Mouse (Mus musculus) liver, embryonic 13.5 days (tissue): ENCODE data around the gene Prex1. TPM values are rescaled to one million over a fixed set of nuclear protein-coding genes. Genes with fewer than 3 reads are reported as not detected.
"Not testable (repeated sequence)": the region's sequence is repeated elsewhere in the genome, so short reads cannot be mapped to it uniquely, and the experiment has no call there.

Experiments
- ATAC-seq: fragments of 200-750 bp; cut with Nextera tagmentation; 2 replicates; pipeline ENCODE4 v1.8.0; 2017; ENCODE audit warnings: low read depth, mild to moderate bottlenecking, moderate number of reproducible peaks, moderate library complexity
- DNase-seq: peaks from one replicate; pipeline ENCODE4 v3.0.0; 2022
- H3K27ac ChIP-seq: fragments of 300-500 bp; sonication (generic); 2 replicates; pipeline ENCODE4 v1.5.1; 2015; ENCODE audit warnings: moderate library complexity, mild to moderate bottlenecking, inconsistent platforms
- H3K27me3 ChIP-seq: fragments of 300-500 bp; sonication (generic); 2 replicates; pipeline ENCODE4 v1.6.1; 2015; ENCODE audit warnings: mild to moderate bottlenecking, inconsistent platforms
- H3K36me3 ChIP-seq: fragments of 300-500 bp; sonication (generic); 2 replicates; pipeline ENCODE4 v1.6.1; 2015; ENCODE audit warnings: mild to moderate bottlenecking, inconsistent platforms
- H3K4me1 ChIP-seq: fragments of 300-500 bp; sonication (generic); replicated peaks from 2 replicates; pipeline ENCODE4 v1.6.1; 2015; ENCODE audit warnings: inconsistent platforms
- H3K4me2 ChIP-seq: fragments of 300-500 bp; sonication (generic); 2 replicates; pipeline ENCODE4 v1.6.1; 2015; ENCODE audit warnings: inconsistent platforms, mild to moderate bottlenecking, moderate library complexity
- H3K4me3 ChIP-seq: fragments of 300-500 bp; sonication (generic); replicated peaks from 2 replicates; pipeline ENCODE4 v1.5.1; 2015; ENCODE audit warnings: mild to moderate bottlenecking, inconsistent platforms
- H3K9ac ChIP-seq: fragments of 300-500 bp; sonication (generic); 2 replicates; pipeline ENCODE4 v1.6.1; 2015; ENCODE audit warnings: mild to moderate bottlenecking, inconsistent platforms
- H3K9me3 ChIP-seq: fragments of 300-500 bp; sonication (generic); replicated peaks from 2 replicates; pipeline ENCODE4 v1.6.1; 2016; ENCODE audit warnings: inconsistent platforms
- WGBS: fragments of 180-500 bp; shearing (Covaris S2); methylation state at CpG from one replicate; pipeline ENCODE4 v1.1.7; 2015; ENCODE audit not compliant: insufficient replicate concordance; 5-methylcytosine and 5-hydroxymethylcytosine counted together
- polyA plus RNA-seq: library from polyadenylated mRNA; unstranded; fragments of >200 nt; fragmentation: Nextera tagmentation; extraction: Ambion mirVana; gene quantifications from 2 replicates; pipeline ENCODE4 v1.2.1, GENCODE M21; 2015

The Prex1 gene
- polyA plus RNA-seq, 1 experiment from 2014 or later = 9.1 TPM

DNA sequence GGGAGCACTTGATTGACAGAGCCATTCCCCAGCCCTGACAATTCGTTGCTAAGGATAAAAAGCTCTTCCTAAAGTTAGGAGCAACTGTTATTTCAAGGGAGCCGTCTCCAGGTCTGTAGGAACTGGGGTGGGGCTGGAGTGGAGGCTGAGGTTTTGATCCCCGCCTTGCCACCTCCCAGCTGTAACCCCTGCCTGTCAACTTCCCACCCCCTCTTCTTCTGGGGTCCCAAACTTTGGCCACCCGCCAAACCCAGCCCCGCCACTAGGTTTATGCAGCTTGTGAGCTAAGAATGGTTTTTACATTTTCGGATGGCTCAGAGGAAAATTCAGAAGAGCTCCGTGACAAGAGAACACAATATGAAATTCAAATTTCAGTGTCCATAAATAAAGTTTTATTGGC is 23.7 kb upstream of the Prex1 start:
- no peaks in the 10 kb centered on the region for H3K36me3 ChIP-seq
- no peak overlapping the region for H3K4me3 ChIP-seq
- no peak overlapping the region for H3K4me2 ChIP-seq
- no peaks in the 10 kb centered on the region for H3K4me1 ChIP-seq
- H3K9ac ChIP-seq = no peak overlapping the region
- no peaks in the 10 kb centered on the region for H3K27me3 ChIP-seq
- 55% methylated on average over 7 of the region's 7 CpGs for WGBS
- ATAC-seq (no peak), DNase-seq (no peak)
- H3K27ac ChIP-seq = no peak overlapping the region
- no peaks in the 10 kb centered on the region for H3K9me3 ChIP-seq

DNA sequence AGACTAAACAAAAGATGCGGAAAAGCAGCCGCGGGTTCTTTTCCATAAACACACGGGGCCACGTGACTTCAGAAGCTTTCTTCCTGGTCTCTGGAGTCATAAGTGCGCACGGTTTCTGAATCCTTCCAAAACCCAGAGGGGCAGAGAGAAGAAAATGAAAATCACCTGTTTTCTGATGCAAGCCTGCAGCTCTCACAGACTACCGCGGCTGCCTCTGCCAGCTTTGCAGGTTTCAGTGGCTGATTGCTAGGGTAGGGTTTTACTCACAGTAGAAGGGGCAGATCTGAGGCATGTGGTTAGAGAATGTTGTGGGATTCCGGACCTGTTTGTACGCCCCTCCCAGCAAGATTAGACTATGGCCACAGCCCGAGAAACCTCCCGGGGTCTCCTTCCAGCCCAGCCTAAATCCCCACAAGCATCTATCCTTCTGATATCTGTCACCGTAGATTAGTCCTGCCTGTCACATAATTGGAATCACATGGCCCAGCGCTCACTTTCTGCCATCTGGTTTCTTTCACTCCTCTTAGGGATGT is 21.9 kb upstream of the Prex1 start:
- H3K9ac ChIP-seq = no peak overlapping the region
- no peaks in the 10 kb centered on the region for H3K27me3 ChIP-seq
- peaks cover 8% of the 10 kb centered on the region for H3K4me1 ChIP-seq
- ATAC-seq = no peak
- no peak overlapping the region for H3K4me2 ChIP-seq
- H3K36me3 ChIP-seq = no peaks in the 10 kb centered on the region
- no peak overlapping the region for H3K27ac ChIP-seq
- H3K4me3 ChIP-seq = no peak overlapping the region
- DNase-seq = no peak
- no peaks in the 10 kb centered on the region for H3K9me3 ChIP-seq
- WGBS = 54% methylated on average over 15 of the region's 15 CpGs

DNA sequence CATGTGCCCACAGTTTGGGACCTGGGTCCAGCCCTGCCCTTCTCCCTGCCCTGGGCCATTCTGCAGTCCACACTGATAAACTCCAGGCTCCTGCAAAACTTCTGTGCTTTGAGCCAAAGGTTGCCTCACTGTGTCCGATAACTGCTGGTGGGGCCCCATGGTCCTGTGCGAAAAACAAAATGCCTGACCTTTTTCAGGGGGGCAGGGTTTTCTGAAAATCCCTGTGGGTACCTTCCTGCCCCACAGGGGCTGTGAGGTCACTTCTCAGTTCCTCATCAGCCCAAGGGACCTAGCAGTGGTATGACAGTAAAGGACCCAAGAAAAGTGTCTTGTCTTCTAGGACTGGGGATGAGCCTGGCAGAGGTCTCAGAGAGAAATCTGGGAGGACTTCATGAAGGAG is 19.2 kb upstream of the Prex1 start:
- no peak for ATAC-seq
- DNase-seq = no peak
- Histone ChIP-seq H3K4me3 (no peak overlapping the region), H3K36me3 (no peaks in the 10 kb centered on the region), H3K9me3 (no peaks in the 10 kb centered on the region), H3K4me2 (no peak overlapping the region), H3K27me3 (no peaks in the 10 kb centered on the region), H3K4me1 (peaks cover 22% of the 10 kb centered on the region), H3K9ac (no peak overlapping the region), H3K27ac (no peak overlapping the region)
- WGBS = 71% methylated on average over 2 of the region's 2 CpGs

DNA sequence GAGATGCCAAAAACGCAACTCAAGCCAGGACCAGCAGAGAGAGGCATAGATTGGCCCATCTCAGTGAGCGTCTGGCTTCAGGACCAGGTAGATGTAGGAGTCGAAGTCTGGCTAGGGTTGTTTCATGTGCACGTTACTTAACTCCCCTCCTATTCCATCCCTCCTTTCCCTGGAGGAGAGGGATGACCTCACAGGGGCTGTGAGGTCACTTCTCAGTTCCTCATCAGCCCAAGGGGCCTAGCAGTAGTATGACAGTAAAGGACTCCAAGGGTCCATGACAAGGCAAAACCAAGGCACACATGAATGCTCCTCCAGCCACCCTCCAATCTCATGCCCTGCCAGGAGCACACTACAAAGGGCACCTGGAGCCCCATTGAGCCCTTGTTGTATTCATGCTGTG is 18.5 kb upstream of the Prex1 start:
- H3K4me3 ChIP-seq = no peak overlapping the region
- 75% methylated on average over 4 of the region's 4 CpGs for WGBS
- no peaks in the 10 kb centered on the region for H3K9me3 ChIP-seq
- H3K4me2 ChIP-seq = no peak overlapping the region
- peaks cover 22% of the 10 kb centered on the region for H3K4me1 ChIP-seq
- no peaks in the 10 kb centered on the region for H3K27me3 ChIP-seq
- DNase-seq (no peak), ATAC-seq (no peak)
- no peak overlapping the region for H3K27ac ChIP-seq
- no peak overlapping the region for H3K9ac ChIP-seq
- H3K36me3 ChIP-seq = no peaks in the 10 kb centered on the region

DNA sequence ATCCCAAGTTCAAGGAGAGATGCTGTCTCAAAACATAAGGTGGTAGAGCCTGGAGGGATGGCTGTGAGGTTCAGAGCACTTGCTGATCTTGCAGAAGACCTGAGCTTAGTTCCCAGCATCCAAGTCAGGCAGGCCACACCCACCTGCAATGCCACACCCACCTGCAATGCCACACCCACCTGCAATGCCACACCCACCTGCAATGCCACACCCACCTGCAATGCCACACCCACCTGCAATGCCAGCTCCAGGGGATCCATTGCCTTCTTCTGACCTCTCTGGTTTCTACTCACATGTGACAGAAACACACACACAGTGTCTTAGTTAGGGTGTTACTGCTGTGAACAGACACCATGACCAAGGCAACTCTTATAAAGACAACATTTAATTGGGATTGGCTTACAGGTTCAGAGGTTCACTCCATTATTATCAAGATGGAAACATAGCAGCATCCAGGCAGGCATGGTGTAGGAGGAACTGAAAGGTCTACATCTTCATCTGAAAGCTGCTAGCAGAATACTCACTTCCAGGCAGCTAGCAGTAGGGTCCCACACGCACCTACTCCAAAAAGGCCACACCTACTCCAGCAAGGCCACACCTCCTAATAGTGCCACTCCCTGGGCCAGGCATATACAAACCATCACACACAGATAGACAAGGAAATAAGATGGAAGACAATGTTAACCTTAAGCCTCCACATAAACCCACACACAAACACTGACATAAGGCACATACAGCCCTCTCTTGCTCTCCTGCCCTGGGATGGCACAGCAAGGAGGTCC is 17.7 kb upstream of the Prex1 start:
- not testable (repeated sequence) for H3K9me3 ChIP-seq, H3K27ac ChIP-seq, H3K4me2 ChIP-seq, H3K36me3 ChIP-seq, H3K4me3 ChIP-seq, DNase-seq, H3K9ac ChIP-seq, ATAC-seq, H3K27me3 ChIP-seq
- 57% methylated on average over 1 of the region's 1 CpGs for WGBS
- H3K4me1 ChIP-seq = peaks cover 22% of the 10 kb centered on the region

DNA sequence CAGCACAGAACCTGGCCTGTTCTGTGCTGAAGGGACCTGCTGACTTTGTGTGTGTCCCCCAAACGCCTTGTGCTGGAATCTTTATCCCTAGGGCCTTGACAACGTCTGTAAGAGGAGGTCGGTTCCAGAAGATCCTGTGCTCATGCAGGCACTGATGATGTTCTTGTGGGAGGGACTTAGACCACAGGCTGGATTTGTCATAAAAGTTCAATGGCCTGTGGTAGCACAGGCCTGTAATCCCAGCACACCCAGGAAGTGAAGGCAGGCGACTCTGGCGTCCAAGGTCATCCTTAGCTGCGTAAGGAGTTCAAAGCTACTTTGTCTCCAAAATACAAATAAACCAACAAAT is 16.9 kb upstream of the Prex1 start:
- H3K27ac ChIP-seq = no peak overlapping the region
- ATAC-seq (no peak), DNase-seq (no peak)
- 69% methylated on average over 6 of the region's 6 CpGs for WGBS
- H3K4me2 ChIP-seq = no peak overlapping the region
- H3K4me3 ChIP-seq = no peak overlapping the region
- H3K36me3 ChIP-seq = no peaks in the 10 kb centered on the region
- no peaks in the 10 kb centered on the region for H3K27me3 ChIP-seq
- peaks cover 22% of the 10 kb centered on the region for H3K4me1 ChIP-seq
- H3K9ac ChIP-seq = no peak overlapping the region
- H3K9me3 ChIP-seq = no peaks in the 10 kb centered on the region

DNA sequence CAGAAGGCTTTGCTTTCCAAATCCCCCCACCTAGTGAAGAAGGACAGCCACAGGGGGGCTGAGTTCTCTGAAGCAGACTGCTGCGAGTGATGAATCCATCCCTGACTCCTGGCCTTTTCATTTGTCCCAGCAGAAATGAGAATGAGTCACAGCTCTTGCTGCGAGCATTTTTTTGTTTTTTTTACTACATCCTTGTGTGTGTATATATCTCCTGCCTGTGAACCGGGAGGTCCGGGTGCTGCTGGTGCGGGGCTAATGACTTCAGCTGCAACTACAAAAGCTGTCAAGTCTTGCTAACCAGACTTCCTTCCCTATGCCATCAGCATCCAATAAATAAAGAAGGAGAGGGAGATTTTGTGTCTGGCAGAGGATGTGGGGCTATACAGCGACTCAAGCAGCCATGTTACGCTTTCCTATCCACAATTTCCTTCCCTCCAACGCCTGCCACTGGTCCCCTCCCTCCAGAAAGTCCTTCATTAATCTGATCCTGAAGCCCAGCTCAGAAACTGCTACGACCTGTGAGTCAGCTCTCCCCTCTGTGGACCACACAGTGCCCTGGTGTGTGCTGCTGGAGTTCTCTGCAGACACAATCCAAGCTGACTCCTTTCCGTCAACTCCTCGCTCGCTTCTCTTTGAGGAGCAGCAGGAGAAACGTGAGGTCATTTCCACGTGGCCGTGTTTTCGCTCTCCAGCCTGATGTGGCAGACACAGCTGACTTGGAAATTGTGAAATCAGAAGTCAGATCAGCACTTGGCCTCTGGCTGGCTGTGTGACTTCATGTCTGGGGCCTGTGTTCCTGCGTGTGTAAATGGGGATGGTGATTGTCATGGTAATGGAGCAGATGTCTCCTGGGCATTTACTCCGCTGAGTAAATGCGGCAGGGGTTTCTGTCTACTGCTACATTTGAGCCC is 16.3 kb upstream of the Prex1 start:
- 36% methylated on average over 19 of the region's 19 CpGs for WGBS
- H3K36me3 ChIP-seq = no peaks in the 10 kb centered on the region
- ATAC-seq (no peak), DNase-seq (no peak)
- no peaks in the 10 kb centered on the region for H3K9me3 ChIP-seq
- H3K4me3 ChIP-seq = no peak overlapping the region
- no peaks in the 10 kb centered on the region for H3K27me3 ChIP-seq
- no peak overlapping the region for H3K4me2 ChIP-seq
- peaks cover 22% of the 10 kb centered on the region for H3K4me1 ChIP-seq
- no peak overlapping the region for H3K9ac ChIP-seq
- no peak overlapping the region for H3K27ac ChIP-seq

DNA sequence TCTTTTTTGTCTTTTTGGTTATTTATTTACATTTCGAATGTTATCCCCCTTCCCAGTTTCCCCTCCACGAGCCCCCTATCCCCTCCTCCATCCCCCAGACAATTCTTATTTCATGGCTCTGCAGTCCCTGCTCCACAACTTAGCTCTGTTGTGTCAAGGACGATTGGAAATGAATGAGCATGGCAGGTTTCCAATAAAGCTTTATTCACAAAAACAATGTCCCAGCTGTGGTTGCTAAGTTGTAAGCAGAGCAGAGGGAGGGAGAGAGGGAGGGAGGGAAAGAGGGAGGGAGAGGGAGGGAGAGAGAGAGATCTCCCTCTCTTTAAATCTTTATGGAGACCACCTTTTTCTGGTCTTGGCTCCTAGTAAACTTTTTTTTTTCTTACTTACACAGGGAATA is 15.4 kb upstream of the Prex1 start:
- Histone ChIP-seq H3K4me2 (no peak overlapping the region), H3K9me3 (no peaks in the 10 kb centered on the region), H3K4me3 (no peak overlapping the region), H3K27ac (no peak overlapping the region), H3K9ac (no peak overlapping the region), H3K36me3 (no peaks in the 10 kb centered on the region), H3K27me3 (no peaks in the 10 kb centered on the region), H3K4me1 (peaks cover 22% of the 10 kb centered on the region)
- DNase-seq (no peak), ATAC-seq (no peak)
- WGBS = 48% methylated on average over 3 of the region's 3 CpGs

DNA sequence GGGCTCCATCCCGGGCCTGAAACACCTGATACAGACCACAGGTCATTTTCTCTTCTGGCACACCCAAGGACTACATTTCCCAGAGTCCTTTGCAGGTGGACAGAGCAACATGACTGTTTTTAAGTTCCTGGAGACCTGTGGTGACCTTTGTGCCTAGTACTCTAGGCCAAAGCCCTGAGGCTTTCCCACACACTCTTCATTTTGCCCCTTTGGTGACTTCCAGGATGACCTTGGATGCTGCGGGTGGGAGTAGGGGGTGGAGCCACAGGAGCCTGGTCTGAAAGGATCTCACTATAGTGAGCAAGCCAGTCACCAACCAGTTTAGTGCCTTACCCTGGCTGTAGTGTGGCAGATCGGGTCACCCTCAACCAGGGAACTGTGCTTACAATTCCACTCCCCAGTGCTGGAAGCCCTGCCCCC is 14.6 kb upstream of the Prex1 start:
- no peak overlapping the region for H3K27ac ChIP-seq
- 0 out of 2 replicates have a peak overlapping the region, but pooled peaks have one; percentile 6 for H3K4me2 ChIP-seq
- DNase-seq (no peak), ATAC-seq (peak; percentile 37)
- H3K4me3 ChIP-seq = no peak overlapping the region
- H3K9ac ChIP-seq = no peak overlapping the region
- H3K36me3 ChIP-seq = no peaks in the 10 kb centered on the region
- no peaks in the 10 kb centered on the region for H3K9me3 ChIP-seq
- WGBS = 32% methylated on average over 3 of the region's 3 CpGs
- H3K4me1 ChIP-seq = peaks cover 22% of the 10 kb centered on the region
- no peaks in the 10 kb centered on the region for H3K27me3 ChIP-seq

DNA sequence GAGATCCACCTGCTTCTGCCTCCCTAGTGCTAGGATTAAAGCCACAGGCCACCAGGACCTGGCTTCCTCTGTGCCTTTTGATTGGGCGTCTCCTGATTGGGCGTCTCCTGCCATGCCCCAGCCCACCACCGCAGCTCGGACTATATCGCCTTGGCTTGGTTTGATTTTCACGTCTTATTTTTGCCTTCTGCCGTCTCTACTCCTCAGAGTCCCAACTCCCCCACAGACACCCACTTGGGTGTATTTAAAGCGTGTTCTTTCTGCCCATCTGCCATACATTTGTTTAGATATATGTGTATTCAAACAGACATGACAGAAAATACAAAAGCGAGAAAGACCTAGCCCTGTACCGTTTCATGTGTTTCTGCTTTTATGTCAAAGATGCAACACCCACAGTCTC is 14.2 kb upstream of the Prex1 start:
- Histone ChIP-seq H3K9ac (no peak overlapping the region), H3K9me3 (no peaks in the 10 kb centered on the region), H3K27me3 (no peaks in the 10 kb centered on the region), H3K27ac (no peak overlapping the region), H3K4me2 (0 out of 2 replicates have a peak overlapping the region, but pooled peaks have one; percentile 6), H3K4me3 (no peak overlapping the region), H3K4me1 (peaks cover 22% of the 10 kb centered on the region), H3K36me3 (no peaks in the 10 kb centered on the region)
- no peak for DNase-seq
- WGBS = 67% methylated on average over 10 of the region's 10 CpGs
- no peak for ATAC-seq

DNA sequence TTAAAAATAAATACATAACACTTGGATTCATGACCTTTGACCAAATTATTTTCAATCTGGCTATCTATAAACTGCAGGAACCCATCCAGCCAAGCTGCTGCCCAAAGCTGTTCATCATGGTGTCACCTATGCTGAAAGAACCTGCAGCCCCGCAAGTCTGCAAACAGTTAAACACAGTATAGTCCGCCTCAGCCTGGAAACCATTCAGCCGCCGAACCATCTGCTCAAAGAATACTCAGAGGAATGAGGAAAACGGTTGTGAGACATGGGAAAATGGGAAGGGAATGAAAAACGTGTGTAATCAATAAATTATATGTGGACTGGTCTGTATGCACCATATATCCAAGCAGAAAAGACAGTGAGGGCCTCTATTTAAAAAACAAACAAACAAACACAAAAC is 13.3 kb upstream of the Prex1 start:
- Histone ChIP-seq H3K4me1 (peaks cover 22% of the 10 kb centered on the region), H3K4me2 (no peak overlapping the region), H3K4me3 (no peak overlapping the region), H3K27ac (no peak overlapping the region), H3K36me3 (no peaks in the 10 kb centered on the region), H3K27me3 (no peaks in the 10 kb centered on the region), H3K9ac (no peak overlapping the region), H3K9me3 (no peaks in the 10 kb centered on the region)
- 56% methylated on average over 6 of the region's 6 CpGs for WGBS
- ATAC-seq (no peak), DNase-seq (no peak)
